Mouse (Mus musculus) ES-E14 (cell line): Measurements from ENCODE around the gene Slc6a17. TPM values are rescaled to one million over a fixed set of nuclear protein-coding genes. Genes with fewer than 3 reads are reported as not detected.

Experiments
- DNase-seq: peaks from one replicate; pipeline ENCODE4 v3.0.0-alpha.2; 2013; ENCODE audit warnings: low read depth, low spot score
- H3K27ac ChIP-seq: 2 replicates; pipeline ENCODE4 v1.5.1; 2012; ENCODE audit warnings: low read depth, mild to moderate bottlenecking, low read length, moderate library complexity, mixed read lengths; ENCODE audit not compliant: poor library complexity, insufficient read depth, severe bottlenecking
- H3K36me3 ChIP-seq: 2 replicates; pipeline ENCODE4 v1.6.1; 2012; ENCODE audit warnings: mild to moderate bottlenecking, low read length, moderate library complexity, mixed read lengths; ENCODE audit not compliant: control insufficient read depth, poor library complexity, insufficient read depth, severe bottlenecking
- H3K4me1 ChIP-seq, 2 experiments: fragments of 150-350 bp in 1 of 2; sonication (generic) in 1 of 2; 2 replicates each; pipeline ENCODE4 v1.6.1; 2012; ENCODE audit warnings: low read length in 2 of 2, mild to moderate bottlenecking in 1 of 2, mixed read lengths in 1 of 2; ENCODE audit not compliant: control insufficient read depth in 2 of 2, insufficient read depth in 2 of 2, poor library complexity in 1 of 2
- H3K4me3 ChIP-seq, 2 experiments: fragments of 150-350 bp in 1 of 2; sonication (generic) in 1 of 2; 2 replicates each; pipeline ENCODE4 v1.5.1; 2012; ENCODE audit warnings: low read length in 2 of 2, low read depth in 1 of 2, mild to moderate bottlenecking in 1 of 2, mixed read lengths in 1 of 2; ENCODE audit not compliant: insufficient read depth in 1 of 2, poor library complexity in 1 of 2, severe bottlenecking in 1 of 2
- H3K9ac ChIP-seq: 2 replicates; pipeline ENCODE4 v1.6.1; 2012; ENCODE audit warnings: low read depth, mild to moderate bottlenecking, low read length, mixed read lengths; ENCODE audit not compliant: poor library complexity, insufficient read depth, severe bottlenecking
- H3K9me3 ChIP-seq: fragments of 150-350 bp; sonication (generic); 2 replicates; pipeline ENCODE4 v1.6.1; 2012; ENCODE audit warnings: low read depth, mild to moderate bottlenecking, low read length; ENCODE audit not compliant: control insufficient read depth, insufficient read depth
- CHD2 ChIP-seq: IDR thresholded peaks from 2 replicates; pipeline ENCODE4 v1.6.1; 2014; ENCODE audit warnings: mild to moderate bottlenecking, low read depth, low read length, inconsistent platforms
- HCFC1 ChIP-seq: IDR thresholded peaks from 2 replicates; pipeline ENCODE4 v1.6.1; 2012; ENCODE audit warnings: low read length, inconsistent platforms, borderline replicate concordance; ENCODE audit not compliant: insufficient read depth
- MAFK ChIP-seq: IDR thresholded peaks from 2 replicates; pipeline ENCODE4 v1.6.1; 2014; ENCODE audit warnings: mild to moderate bottlenecking, low read depth, low read length, inconsistent platforms; ENCODE audit not compliant: insufficient read depth
- ZC3H11A ChIP-seq: IDR thresholded peaks from 2 replicates; pipeline ENCODE4 v1.6.1; 2012; ENCODE audit warnings: low read depth, mild to moderate bottlenecking, inconsistent platforms, low read length, borderline replicate concordance
- ZNF384 ChIP-seq: IDR thresholded peaks from 2 replicates; pipeline ENCODE4 v1.6.1; 2012; ENCODE audit warnings: low read depth, low read length, inconsistent platforms
- in situ Hi-C, 2 experiments: fragments of 600-800 bp; cut with MboI; formaldehyde crosslinking; loops; one replicate each; pipeline ENCODE4 v1.15.1; 2025; ENCODE audit warnings: low sequenced_read_pairs in 2 of 2, inconsistent platforms in 1 of 2; ENCODE audit not compliant: unreplicated experiment in 2 of 2
- total RNA-seq: library from RNA; depleted of rRNA; stranded (reverse); fragments of 300-350 nt; gene quantifications from 2 replicates; pipeline ENCODE4 v1.2.3, GENCODE M21; 2012

Gene Slc6a17
- total RNA-seq, 1 experiment, result 0.49 TPM

- H3K4me3 ChIP-seq, result peak within 1 kb of the TSS; percentile 71 to 76
- peak within 1 kb of the TSS; percentile 47 for H3K9ac ChIP-seq
- in situ Hi-C loops, result loop anchor here in 1 of 2 experiments (10.0 to 25.0 kb wide), 2 partner anchors 104 to 222 kb away; partner anchors contain the start of genes A630076J17Rik and Prok1
- H3K4me1 ChIP-seq, result no peaks in the 10 kb centered on the region; a peak in 1 of 4 replicates
- DNase-seq, result peak; percentile 40
- H3K36me3 ChIP-seq, result no peaks in the 10 kb centered on the region
- H3K27ac ChIP-seq, result no peak within 1 kb of the TSS
- TF ChIP-seq HCFC1, result no peak
- no peak for TF ChIP-seq MAFK
- TF ChIP-seq CHD2, result no peak
- no peaks in the 10 kb centered on the region for H3K9me3 ChIP-seq
Measured at GRCm38 (mm10) chr3:107459196-107459772, 58.5 kb downstream of the Slc6a17 start, which contains the start of gene Kcnc4. TSS of gene Kcnc4 (minus strand) at chr3:107459552.

GRCm38 (mm10) chr3:107458528-107459195 lies 59.2 kb downstream of the Slc6a17 start:
- H3K4me3 ChIP-seq, result peak overlapping the region; percentile 71 to 76
- peak; percentile 55 for DNase-seq
- H3K9me3 ChIP-seq, result no peaks in the 10 kb centered on the region
- H3K9ac ChIP-seq, result peak overlapping the region; percentile 46
- TF ChIP-seq ZC3H11A, result no peak
- TF ChIP-seq CHD2, result no peak
- TF ChIP-seq HCFC1, result no peak
- TF ChIP-seq MAFK, result no peak
- no peaks in the 10 kb centered on the region for H3K36me3 ChIP-seq
- in situ Hi-C loops, result loop anchor here in 1 of 2 experiments (10.0 to 25.0 kb wide), 2 partner anchors 104 to 221 kb away; partner anchors contain the start of genes A630076J17Rik and Prok1
- H3K27ac ChIP-seq, result no peak overlapping the region
- no peaks in the 10 kb centered on the region; a peak in 1 of 4 replicates for H3K4me1 ChIP-seq

GRCm38 (mm10) chr3:107458104-107458503 lies 59.7 kb downstream of the Slc6a17 start:
- Histone ChIP-seq H3K4me3 (peak overlapping the region; percentile 71 to 76; a peak in 3 of 4 replicates), H3K9me3 (no peaks in the 10 kb centered on the region), H3K27ac (no peak overlapping the region), H3K36me3 (no peaks in the 10 kb centered on the region), H3K9ac (no peak overlapping the region), H3K4me1 (no peaks in the 10 kb centered on the region; a peak in 1 of 4 replicates)
- TF ChIP-seq ZNF384 (no peak), CHD2 (no peak), ZC3H11A (no peak), MAFK (no peak), HCFC1 (no peak)
- in situ Hi-C loops, result loop anchor here in 1 of 2 experiments (10.0 to 25.0 kb wide), 2 partner anchors 103 to 221 kb away; partner anchors contain the start of genes A630076J17Rik and Prok1
- no peak for DNase-seq

GRCm38 (mm10) chr3:107454280-107454679 lies 63.5 kb downstream of the Slc6a17 start:
- H3K27ac ChIP-seq, result no peak overlapping the region
- no peaks in the 10 kb centered on the region for H3K9me3 ChIP-seq
- no peak overlapping the region for H3K4me3 ChIP-seq
- H3K36me3 ChIP-seq, result no peaks in the 10 kb centered on the region
- H3K9ac ChIP-seq, result no peak overlapping the region
- no peaks in the 10 kb centered on the region for H3K4me1 ChIP-seq
- no peak for DNase-seq
- TF ChIP-seq ZNF384 (no peak), HCFC1 (no peak), ZC3H11A (no peak), MAFK (no peak), CHD2 (no peak)
- in situ Hi-C loops, result loop anchor here in 1 of 2 experiments (10.0 to 25.0 kb wide), 2 partner anchors 99 to 217 kb away; partner anchors contain the start of genes A630076J17Rik and Prok1
